Mouse (Mus musculus): ENCODE measurements at regions not wholly inside any gene's neighbourhood (a gene's known extent, or its start where the extent isn't known, plus 50 kb on each side); places are given as distances from the start of the nearest gene placed in this dataset.

DNA sequence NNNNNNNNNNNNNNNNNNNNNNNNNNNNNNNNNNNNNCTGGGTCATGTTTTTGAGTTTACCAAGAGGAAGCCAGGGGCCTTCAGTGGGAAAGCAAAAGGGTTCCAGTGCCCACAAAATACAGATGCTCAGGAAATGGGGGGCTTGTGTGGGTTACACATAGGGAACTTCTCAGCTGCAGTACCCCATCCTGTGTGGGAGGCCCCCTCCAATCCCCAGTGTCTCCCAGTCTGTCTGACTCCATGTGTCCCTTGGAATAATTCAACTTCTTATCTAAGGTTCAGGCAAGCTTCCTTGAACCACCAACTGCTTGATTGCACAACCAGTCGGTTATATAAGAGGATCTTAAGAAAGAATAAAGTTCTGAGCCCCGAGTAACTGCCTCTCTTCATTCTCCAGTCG is 156.0 kb downstream of the Kit start:
- whole genome bisulfite sequencing (ENCODE audit: insufficient replicate concordance) = 11% methylated on average over 3 of the region's 3 CpGs
- Histone ChIP-seq H3K4me2 (no peak overlapping the region), H3K27ac (no peak overlapping the region), H3K4me1 (replicated peaks) (peaks cover 20% of the 10 kb centered on the region), H3K36me3 (no peaks in the 10 kb centered on the region), H3K27me3 (no peaks in the 10 kb centered on the region), H3K4me3 (replicated peaks) (no peak overlapping the region), H3K9ac (no peak overlapping the region), H3K9me3 (replicated peaks) (no peaks in the 10 kb centered on the region)
- DNase-seq (no peak), ATAC-seq (ENCODE audit: low read depth) (peak; percentile 58)

DNA sequence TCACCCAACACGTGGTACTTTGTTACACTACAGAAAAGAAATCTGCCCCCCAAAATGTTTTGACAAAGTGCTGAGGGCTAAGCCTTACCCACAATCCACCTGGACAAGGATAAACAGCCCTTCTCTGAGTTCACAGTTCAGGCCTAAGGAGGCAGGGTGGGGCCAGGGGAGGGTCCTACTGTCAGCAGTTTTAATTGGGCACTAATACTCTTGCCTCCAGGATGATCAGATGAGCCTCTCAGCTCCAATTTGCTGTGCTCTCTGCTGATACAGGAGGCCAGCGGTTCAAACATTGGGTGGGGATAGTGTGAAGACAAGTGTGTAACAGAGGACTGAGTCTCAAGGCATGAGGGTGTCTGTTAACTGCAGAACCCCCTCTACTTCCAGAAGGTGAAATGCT is 146.6 kb downstream of the Kit start:
- peaks cover 11% of the 10 kb centered on the region for H3K4me1 ChIP-seq (replicated peaks)
- H3K9ac ChIP-seq = no peak overlapping the region
- DNase-seq (no peak), ATAC-seq (ENCODE audit: low read depth) (peak; percentile 77)
- H3K4me3 ChIP-seq (replicated peaks) = no peak overlapping the region
- H3K36me3 ChIP-seq = no peaks in the 10 kb centered on the region
- H3K27me3 ChIP-seq = no peaks in the 10 kb centered on the region
- H3K9me3 ChIP-seq (replicated peaks) = no peaks in the 10 kb centered on the region
- 41% methylated on average over 2 of the region's 2 CpGs for WGBS (ENCODE audit: insufficient replicate concordance)
- H3K27ac ChIP-seq = no peak overlapping the region
- H3K4me2 ChIP-seq = no peak overlapping the region

DNA sequence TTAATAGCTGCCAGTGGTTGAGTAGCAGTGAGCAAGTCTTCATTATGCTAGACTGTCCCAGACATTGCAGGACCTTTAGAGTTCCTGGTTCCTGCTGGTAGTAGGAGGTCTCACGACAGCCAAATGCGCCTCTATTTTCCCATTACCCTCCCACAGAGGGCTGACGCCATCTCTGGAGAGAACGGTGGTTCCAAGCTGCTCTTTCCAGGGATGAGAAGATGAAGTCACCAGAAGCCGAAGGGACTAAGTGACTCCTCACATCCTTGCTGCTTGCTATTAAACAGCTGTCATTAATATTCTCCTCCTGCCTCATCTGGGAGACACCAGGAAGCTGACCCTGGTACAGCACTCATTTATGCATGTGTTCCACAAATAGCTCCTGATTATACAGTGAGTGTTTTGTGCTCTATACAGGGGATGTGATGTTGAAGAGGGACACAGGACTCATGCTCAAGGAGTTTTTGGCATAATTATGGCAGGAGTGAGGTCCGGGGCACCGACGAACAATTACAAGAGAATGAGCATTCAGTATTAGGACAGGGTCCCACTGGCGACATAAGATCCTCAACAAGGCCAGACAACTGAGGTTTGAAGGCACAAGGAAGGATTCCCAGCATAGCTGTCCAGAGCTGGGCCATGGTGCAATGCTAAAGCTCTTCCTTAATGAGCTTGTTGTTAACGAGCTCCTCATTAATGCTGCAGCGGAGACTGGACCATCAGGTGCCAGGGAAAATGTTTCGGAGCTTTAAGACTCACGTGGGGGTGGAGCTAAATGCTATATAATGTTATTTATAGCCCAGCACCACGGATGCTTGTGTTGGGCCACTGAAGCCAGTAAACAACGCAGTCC is 145.6 kb downstream of the Kit start:
- Histone ChIP-seq H3K4me1 (replicated peaks) (peaks cover 11% of the 10 kb centered on the region), H3K36me3 (no peaks in the 10 kb centered on the region), H3K9ac (no peak overlapping the region), H3K4me2 (no peak overlapping the region), H3K9me3 (replicated peaks) (no peaks in the 10 kb centered on the region), H3K27ac (no peak overlapping the region), H3K27me3 (no peaks in the 10 kb centered on the region), H3K4me3 (replicated peaks) (no peak overlapping the region)
- 78% methylated on average over 15 of the region's 15 CpGs for WGBS (ENCODE audit: insufficient replicate concordance)
- ATAC-seq (ENCODE audit: low read depth) = no peak
- DNase-seq = no peak

DNA sequence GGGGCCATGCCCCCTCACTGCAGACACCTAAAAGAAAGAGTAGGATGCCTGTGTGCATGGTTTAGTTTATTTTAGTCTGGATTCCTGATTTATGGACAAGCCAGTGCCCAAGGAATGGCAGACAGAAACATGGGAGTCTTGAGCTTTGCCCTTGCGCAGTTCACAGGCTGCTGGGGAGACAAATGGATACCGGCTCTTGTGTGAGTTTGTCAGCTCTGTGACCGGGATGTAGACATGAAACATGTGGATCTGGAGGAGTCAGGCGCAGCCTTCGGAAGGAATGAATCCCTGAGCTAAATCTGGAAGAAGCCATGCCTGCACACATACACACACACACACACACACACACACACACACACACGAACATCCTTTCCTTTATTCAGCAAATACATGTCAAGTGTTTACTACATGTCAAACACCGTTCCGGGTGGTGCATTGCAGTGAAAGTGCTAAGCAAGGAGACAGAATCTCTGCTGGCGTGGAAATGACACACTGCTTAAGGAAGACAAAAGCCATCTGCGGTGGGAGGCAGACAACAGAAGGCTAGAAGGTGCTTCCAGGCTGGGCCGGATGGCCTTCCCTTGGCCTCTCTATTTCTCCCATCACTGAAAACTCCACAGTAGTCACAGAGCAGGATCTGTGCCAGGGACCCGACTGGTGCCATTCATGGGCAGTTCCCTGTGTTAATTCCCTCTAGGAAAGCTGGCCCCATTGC is 144.0 kb downstream of the Kit start:
- no peak overlapping the region for H3K4me3 ChIP-seq (replicated peaks)
- DNase-seq (no peak), ATAC-seq (ENCODE audit: low read depth) (no peak)
- H3K4me1 ChIP-seq (replicated peaks) = peaks cover 11% of the 10 kb centered on the region
- H3K27ac ChIP-seq = no peak overlapping the region
- 78% methylated on average over 12 of the region's 12 CpGs for WGBS (ENCODE audit: insufficient replicate concordance)
- H3K36me3 ChIP-seq = no peaks in the 10 kb centered on the region
- no peak overlapping the region for H3K4me2 ChIP-seq
- H3K9ac ChIP-seq = no peak overlapping the region
- H3K27me3 ChIP-seq = no peaks in the 10 kb centered on the region
- H3K9me3 ChIP-seq (replicated peaks) = no peaks in the 10 kb centered on the region
